Mouse (Mus musculus) embryo, embryonic 11.5 days (tissue): ENCODE results near the gene Ppp2r5a.
"Not testable (repeated sequence)": the region's sequence is repeated elsewhere in the genome, so short reads cannot be mapped to it uniquely, and the experiment has no call there.

ENCODE experiments used
- DNase-seq: peaks from one replicate; pipeline ENCODE4 v3.0.0-alpha.2; 2012; ENCODE audit warnings: low read depth, low spot score

The Ppp2r5a gene

GRCm38 (mm10) chr1:191403074-191403473 is at the start of gene Ppp2r5a:
Gene Ppp2r5a, minus strand, starts transcription at chr1:191403272.
- no peak for DNase-seq

- DNase-seq = no peak
Measured at GRCm38 (mm10) chr1:191450614-191451013, 47.5 kb upstream of the Ppp2r5a start.

- no peak for DNase-seq
Measured at GRCm38 (mm10) chr1:191449537-191449936, 46.5 kb upstream of the Ppp2r5a start.

GRCm38 (mm10) chr1:191447391-191448016 is 44.4 kb upstream of the Ppp2r5a start:
- no peak for DNase-seq

GRCm38 (mm10) chr1:191446307-191446706 is 43.2 kb upstream of the Ppp2r5a start:
- DNase-seq = no peak

GRCm38 (mm10) chr1:191445831-191446258 is 42.8 kb upstream of the Ppp2r5a start:
- DNase-seq = no peak

- DNase-seq = no peak
Measured at GRCm38 (mm10) chr1:191445401-191445800, 42.3 kb upstream of the Ppp2r5a start.

- no peak for DNase-seq
Measured at GRCm38 (mm10) chr1:191444467-191444866, 41.4 kb upstream of the Ppp2r5a start.

GRCm38 (mm10) chr1:191439011-191439410 is 35.9 kb upstream of the Ppp2r5a start:
- no peak for DNase-seq

- no peak for DNase-seq
Measured at GRCm38 (mm10) chr1:191438546-191438945, 35.5 kb upstream of the Ppp2r5a start.

GRCm38 (mm10) chr1:191436647-191437046 is 33.6 kb upstream of the Ppp2r5a start:
- DNase-seq = no peak

- DNase-seq = no peak
Measured at GRCm38 (mm10) chr1:191435359-191435758, 32.3 kb upstream of the Ppp2r5a start.

GRCm38 (mm10) chr1:191432531-191432930 is 29.5 kb upstream of the Ppp2r5a start:
- DNase-seq = no peak

- DNase-seq = no peak
Measured at GRCm38 (mm10) chr1:191432023-191432422, 29.0 kb upstream of the Ppp2r5a start.

GRCm38 (mm10) chr1:191430121-191430520 is 27.0 kb upstream of the Ppp2r5a start:
- DNase-seq = no peak

GRCm38 (mm10) chr1:191425884-191426283 is 22.8 kb upstream of the Ppp2r5a start:
- DNase-seq = no peak

- no peak for DNase-seq
Measured at GRCm38 (mm10) chr1:191423201-191423600, 20.1 kb upstream of the Ppp2r5a start.

GRCm38 (mm10) chr1:191422714-191423113 is 19.6 kb upstream of the Ppp2r5a start:
- not testable (repeated sequence) for DNase-seq

- DNase-seq = no peak
Measured at GRCm38 (mm10) chr1:191422164-191422563, 19.1 kb upstream of the Ppp2r5a start.

- no peak for DNase-seq
Measured at GRCm38 (mm10) chr1:191421426-191421999, 18.4 kb upstream of the Ppp2r5a start.

GRCm38 (mm10) chr1:191420930-191421404 is 17.9 kb upstream of the Ppp2r5a start:
- no peak for DNase-seq

- no peak for DNase-seq
Measured at GRCm38 (mm10) chr1:191419991-191420751, 17.1 kb upstream of the Ppp2r5a start.

- DNase-seq = no peak
Measured at GRCm38 (mm10) chr1:191419421-191419820, 16.3 kb upstream of the Ppp2r5a start.
